Mouse (Mus musculus): Measurements from ENCODE around the gene Kcne3. TPM values are rescaled to one million over a fixed set of nuclear protein-coding genes. Genes with fewer than 3 reads are reported as not detected.

Kcne3 gene
- polyA plus RNA-seq, 1 experiment from 2014 or later, result 3.8 TPM

DNA sequence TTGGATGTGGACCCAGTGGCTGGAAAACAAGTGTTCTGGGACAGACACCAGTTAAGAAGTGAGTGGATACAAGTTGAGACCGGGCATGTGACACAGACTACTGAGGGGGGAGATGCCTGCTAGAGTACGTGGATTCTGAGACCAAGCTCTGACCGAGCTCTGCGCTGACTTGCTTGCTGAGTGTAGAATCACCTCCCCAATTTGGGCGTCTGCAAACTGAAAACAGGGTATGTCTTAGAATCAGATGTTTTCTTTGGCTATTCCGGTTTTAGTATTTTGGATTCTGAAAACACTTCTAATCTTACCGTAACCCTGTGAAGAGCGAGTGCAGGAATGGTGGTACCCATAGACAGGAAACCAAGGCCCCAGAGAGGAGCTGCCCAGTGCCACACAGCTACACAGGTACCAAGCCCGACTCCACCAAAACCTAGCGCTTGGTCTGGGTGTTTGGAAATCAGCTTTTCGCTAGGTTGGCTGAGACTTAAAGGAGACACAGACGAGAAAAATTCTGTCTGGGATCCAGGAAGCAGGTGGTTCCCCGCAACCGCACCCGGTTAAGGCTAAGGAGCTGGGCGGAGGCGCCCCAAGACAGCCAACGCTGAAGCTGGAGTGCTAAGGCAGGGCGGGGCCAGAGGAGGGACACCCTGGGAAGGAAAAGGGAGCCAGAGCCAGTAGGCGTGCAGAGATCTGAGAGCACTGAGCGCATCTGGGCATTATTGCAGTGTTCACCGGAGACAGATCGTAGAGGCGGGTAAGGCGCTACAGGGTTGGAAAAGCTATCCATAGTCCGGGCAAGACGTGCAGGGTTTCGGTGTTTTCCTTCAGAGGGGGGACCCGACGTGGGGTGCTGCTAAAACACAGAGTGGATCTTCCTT, 2.0 kb downstream of the Kcne3 start:
- no peak overlapping the region for H3K27ac ChIP-seq (ENCODE audit: low read depth, low read length)
- H3K4me3 ChIP-seq (ENCODE audit: low read depth, low read length), result peak overlapping the region; percentile 18
- H3K9ac ChIP-seq (ENCODE audit: low read length), result no peak overlapping the region
- DNase-seq (ENCODE audit: low spot score), result peak; percentile 51
- peaks cover 27% of the 10 kb centered on the region for H3K27me3 ChIP-seq (ENCODE audit: control insufficient read depth, insufficient read depth, low read length)
- no peak for ATAC-seq (ENCODE audit: insufficient read depth, low FRiP score, low TSS enrichment)
- no peaks in the 10 kb centered on the region for H3K4me1 ChIP-seq (ENCODE audit: control insufficient read depth, insufficient read depth, low read length)
- no peaks in the 10 kb centered on the region for H3K36me3 ChIP-seq (ENCODE audit: control insufficient read depth, insufficient read depth, low read length)
- H3K4me2 ChIP-seq (ENCODE audit: low read depth), result peak overlapping the region; percentile 48
- WGBS, result 9% methylated on average over 30 of the region's 30 CpGs
- no peaks in the 10 kb centered on the region for H3K9me3 ChIP-seq (ENCODE audit: control insufficient read depth, low read length)

DNA sequence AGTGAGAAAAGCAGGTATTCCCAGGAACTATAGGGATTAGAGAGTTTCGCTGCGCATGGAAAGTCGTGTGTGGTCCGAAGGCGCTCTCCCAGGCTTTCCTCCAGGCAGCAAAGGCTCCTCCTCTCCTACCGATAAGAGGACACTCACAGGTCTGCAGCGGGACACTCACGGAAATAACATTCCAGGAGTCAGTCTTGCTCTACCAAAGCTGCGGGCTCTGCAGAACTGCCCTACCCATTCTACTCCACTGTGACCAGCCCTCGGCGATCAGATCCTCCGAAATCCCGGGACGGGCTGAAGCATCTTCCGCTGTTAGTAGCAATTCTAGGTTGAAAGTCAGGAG, 2.6 kb downstream of the Kcne3 start:
- ATAC-seq (ENCODE audit: insufficient read depth, low FRiP score, low TSS enrichment), result no peak; the same call in 1 of the 2 replicates
- peak; percentile 41 for DNase-seq (ENCODE audit: low spot score)
- 2% methylated on average over 15 of the region's 15 CpGs for WGBS
- Histone ChIP-seq H3K4me1 (ENCODE audit: control insufficient read depth, insufficient read depth, low read length) (no peaks in the 10 kb centered on the region), H3K4me2 (ENCODE audit: low read depth) (peak overlapping the region; percentile 48), H3K27me3 (ENCODE audit: control insufficient read depth, insufficient read depth, low read length) (peaks cover 27% of the 10 kb centered on the region), H3K36me3 (ENCODE audit: control insufficient read depth, insufficient read depth, low read length) (no peaks in the 10 kb centered on the region), H3K4me3 (ENCODE audit: low read depth, low read length) (peak overlapping the region; percentile 18), H3K9ac (ENCODE audit: low read length) (no peak overlapping the region), H3K9me3 (ENCODE audit: control insufficient read depth, low read length) (no peaks in the 10 kb centered on the region), H3K27ac (ENCODE audit: low read depth, low read length) (no peak overlapping the region)

DNA sequence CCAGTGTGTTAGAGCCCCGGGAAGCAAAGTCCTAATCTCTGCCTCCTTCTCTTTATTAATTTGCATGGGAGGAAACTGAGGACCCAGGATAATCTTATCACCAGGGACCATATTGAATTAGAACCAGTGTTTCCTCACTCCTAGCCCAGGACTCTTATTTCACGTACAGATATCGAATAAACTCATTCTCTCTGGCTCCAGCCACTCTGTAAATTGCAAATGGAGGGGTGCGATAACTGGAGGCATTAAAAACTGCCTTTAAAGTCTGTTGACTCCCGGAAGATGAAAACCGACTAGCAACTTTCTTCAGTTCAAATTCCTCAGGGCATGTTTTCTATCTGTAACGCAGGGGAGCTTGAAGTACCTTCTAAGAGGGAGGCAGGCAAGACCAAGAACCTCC, 3.1 kb downstream of the Kcne3 start:
- no peaks in the 10 kb centered on the region for H3K9me3 ChIP-seq (ENCODE audit: control insufficient read depth, low read length)
- H3K4me2 ChIP-seq (ENCODE audit: low read depth), result peak overlapping the region; percentile 48; the same call in 1 of the 2 replicates
- ATAC-seq (ENCODE audit: insufficient read depth, low FRiP score, low TSS enrichment) (no peak), DNase-seq (ENCODE audit: low spot score) (no peak)
- WGBS, result 70% methylated on average over 7 of the region's 7 CpGs
- H3K9ac ChIP-seq (ENCODE audit: low read length), result no peak overlapping the region
- H3K27ac ChIP-seq (ENCODE audit: low read depth, low read length), result no peak overlapping the region
- H3K4me1 ChIP-seq (ENCODE audit: control insufficient read depth, insufficient read depth, low read length), result no peaks in the 10 kb centered on the region
- no peak overlapping the region for H3K4me3 ChIP-seq (ENCODE audit: low read depth, low read length)
- H3K27me3 ChIP-seq (ENCODE audit: control insufficient read depth, insufficient read depth, low read length), result peaks cover 27% of the 10 kb centered on the region
- no peaks in the 10 kb centered on the region for H3K36me3 ChIP-seq (ENCODE audit: control insufficient read depth, insufficient read depth, low read length)

DNA sequence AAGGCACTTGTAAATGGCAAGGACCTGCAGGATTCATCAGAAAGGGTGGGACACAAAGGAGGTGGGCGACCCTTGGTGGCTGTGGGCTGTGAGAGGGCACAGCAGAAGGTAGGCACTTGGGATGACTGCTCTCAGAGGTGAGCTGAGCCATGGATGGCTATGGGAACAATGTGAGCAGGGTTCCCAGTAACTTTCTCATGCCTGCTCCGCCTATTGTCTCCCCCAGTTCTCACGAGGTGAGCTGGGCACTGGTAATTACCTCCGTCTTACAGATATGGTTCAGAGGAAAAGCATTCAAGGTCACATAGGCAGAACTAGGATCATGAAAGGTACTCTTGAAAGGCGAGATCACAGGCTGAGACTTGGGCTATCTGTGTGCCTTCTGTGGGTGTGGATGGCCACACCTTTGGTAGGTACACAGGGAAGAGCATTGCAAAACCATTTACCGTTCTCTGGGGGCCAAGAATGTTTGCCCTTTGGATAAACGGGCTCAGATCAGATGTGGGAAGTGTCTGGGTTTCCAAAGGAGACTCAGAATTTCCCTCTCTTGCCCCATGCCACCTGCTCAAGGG, 3.6 kb downstream of the Kcne3 start:
- Histone ChIP-seq H3K4me1 (ENCODE audit: control insufficient read depth, insufficient read depth, low read length) (no peaks in the 10 kb centered on the region), H3K27ac (ENCODE audit: low read depth, low read length) (no peak overlapping the region), H3K27me3 (ENCODE audit: control insufficient read depth, insufficient read depth, low read length) (peaks cover 27% of the 10 kb centered on the region), H3K9me3 (ENCODE audit: control insufficient read depth, low read length) (no peaks in the 10 kb centered on the region), H3K36me3 (ENCODE audit: control insufficient read depth, insufficient read depth, low read length) (no peaks in the 10 kb centered on the region), H3K4me3 (ENCODE audit: low read depth, low read length) (no peak overlapping the region), H3K9ac (ENCODE audit: low read length) (no peak overlapping the region), H3K4me2 (ENCODE audit: low read depth) (no peak overlapping the region)
- no peak for DNase-seq (ENCODE audit: low spot score)
- 73% methylated on average over 7 of the region's 7 CpGs for WGBS
- ATAC-seq (ENCODE audit: insufficient read depth, low FRiP score, low TSS enrichment), result no peak

DNA sequence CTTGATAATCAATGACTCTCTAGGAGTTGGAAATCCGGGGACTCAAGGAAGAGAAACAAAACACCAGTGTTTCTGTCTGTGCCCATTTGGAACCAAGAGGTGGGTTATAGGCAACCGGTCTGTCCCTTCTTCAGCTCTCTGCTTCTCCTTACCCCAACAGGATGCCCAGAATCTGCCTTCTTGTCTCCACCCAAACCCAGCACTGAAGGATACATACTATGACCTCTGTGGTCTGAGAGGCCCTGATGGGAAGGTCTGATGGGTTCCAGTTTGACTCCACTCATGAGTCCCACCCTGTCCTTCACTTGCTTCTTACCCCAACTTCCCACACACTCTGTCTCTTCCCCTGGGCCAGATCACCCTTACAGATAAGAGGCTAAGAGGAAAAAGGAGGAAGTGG, 4.9 kb downstream of the Kcne3 start:
- DNase-seq (ENCODE audit: low spot score), result no peak
- Histone ChIP-seq H3K4me1 (ENCODE audit: control insufficient read depth, insufficient read depth, low read length) (no peaks in the 10 kb centered on the region), H3K27me3 (ENCODE audit: control insufficient read depth, insufficient read depth, low read length) (peaks cover 27% of the 10 kb centered on the region), H3K9me3 (ENCODE audit: control insufficient read depth, low read length) (no peaks in the 10 kb centered on the region), H3K27ac (ENCODE audit: low read depth, low read length) (no peak overlapping the region), H3K36me3 (ENCODE audit: control insufficient read depth, insufficient read depth, low read length) (no peaks in the 10 kb centered on the region), H3K9ac (ENCODE audit: low read length) (no peak overlapping the region), H3K4me2 (ENCODE audit: low read depth) (no peak overlapping the region), H3K4me3 (ENCODE audit: low read depth, low read length) (no peak overlapping the region)
- ATAC-seq (ENCODE audit: insufficient read depth, low FRiP score, low TSS enrichment), result no peak
- WGBS, result 82% methylated on average over 2 of the region's 2 CpGs

DNA sequence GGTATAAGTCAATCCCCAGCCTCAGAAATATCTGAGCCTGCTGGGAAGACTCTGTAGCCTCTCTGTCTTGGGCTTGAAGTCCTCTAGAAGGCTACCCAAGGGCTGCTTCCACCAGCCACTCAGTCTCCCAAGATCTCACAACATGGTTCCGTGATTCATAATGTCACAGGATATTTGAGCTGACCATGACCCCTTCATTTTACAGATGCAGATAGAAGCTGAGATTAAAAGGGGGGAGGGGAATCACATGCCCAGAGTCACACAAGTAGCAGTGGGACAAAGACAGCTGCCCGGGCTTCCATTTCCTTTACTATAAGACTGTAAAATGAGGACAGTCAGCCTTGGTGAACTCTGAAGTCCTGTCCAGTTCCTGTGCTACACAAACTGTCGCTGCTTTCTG, 5.3 kb downstream of the Kcne3 start:
- no peak overlapping the region for H3K27ac ChIP-seq (ENCODE audit: low read depth, low read length)
- DNase-seq (ENCODE audit: low spot score) (no peak), ATAC-seq (ENCODE audit: insufficient read depth, low FRiP score, low TSS enrichment) (no peak)
- no peak overlapping the region for H3K9ac ChIP-seq (ENCODE audit: low read length)
- H3K4me1 ChIP-seq (ENCODE audit: control insufficient read depth, insufficient read depth, low read length), result no peaks in the 10 kb centered on the region
- H3K4me2 ChIP-seq (ENCODE audit: low read depth), result no peak overlapping the region
- no peak overlapping the region for H3K4me3 ChIP-seq (ENCODE audit: low read depth, low read length)
- 79% methylated on average over 3 of the region's 3 CpGs for WGBS
- H3K27me3 ChIP-seq (ENCODE audit: control insufficient read depth, insufficient read depth, low read length), result peaks cover 27% of the 10 kb centered on the region
- no peaks in the 10 kb centered on the region for H3K9me3 ChIP-seq (ENCODE audit: control insufficient read depth, low read length)
- H3K36me3 ChIP-seq (ENCODE audit: control insufficient read depth, insufficient read depth, low read length), result no peaks in the 10 kb centered on the region

DNA sequence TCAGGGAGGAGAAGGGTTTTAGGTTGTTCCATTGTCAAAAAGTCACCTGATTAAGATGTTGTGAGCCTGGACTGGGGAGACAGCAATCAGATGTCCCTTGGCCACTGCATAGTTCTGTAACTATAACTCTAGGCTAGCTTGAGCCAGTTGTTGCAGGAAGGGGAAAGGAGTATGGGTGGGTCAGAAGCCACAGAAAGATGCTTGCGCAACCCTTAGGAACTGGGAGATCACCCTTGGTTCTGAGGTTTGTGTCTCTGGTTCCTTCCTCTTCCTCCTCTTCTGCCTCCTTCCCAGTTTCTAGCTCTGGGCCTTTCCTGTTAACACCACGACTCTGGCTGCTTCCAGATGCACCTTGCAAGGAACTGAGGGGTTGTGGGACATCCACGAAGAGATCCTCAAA, 6.1 kb downstream of the Kcne3 start:
- DNase-seq (ENCODE audit: low spot score), result no peak
- Histone ChIP-seq H3K36me3 (ENCODE audit: control insufficient read depth, insufficient read depth, low read length) (no peaks in the 10 kb centered on the region), H3K27ac (ENCODE audit: low read depth, low read length) (no peak overlapping the region), H3K4me1 (ENCODE audit: control insufficient read depth, insufficient read depth, low read length) (no peaks in the 10 kb centered on the region), H3K9me3 (ENCODE audit: control insufficient read depth, low read length) (no peaks in the 10 kb centered on the region), H3K4me3 (ENCODE audit: low read depth, low read length) (no peak overlapping the region), H3K27me3 (ENCODE audit: control insufficient read depth, insufficient read depth, low read length) (peaks cover 25% of the 10 kb centered on the region), H3K4me2 (ENCODE audit: low read depth) (no peak overlapping the region), H3K9ac (ENCODE audit: low read length) (no peak overlapping the region)
- 76% methylated on average over 3 of the region's 3 CpGs for WGBS
- ATAC-seq (ENCODE audit: insufficient read depth, low FRiP score, low TSS enrichment), result no peak

DNA sequence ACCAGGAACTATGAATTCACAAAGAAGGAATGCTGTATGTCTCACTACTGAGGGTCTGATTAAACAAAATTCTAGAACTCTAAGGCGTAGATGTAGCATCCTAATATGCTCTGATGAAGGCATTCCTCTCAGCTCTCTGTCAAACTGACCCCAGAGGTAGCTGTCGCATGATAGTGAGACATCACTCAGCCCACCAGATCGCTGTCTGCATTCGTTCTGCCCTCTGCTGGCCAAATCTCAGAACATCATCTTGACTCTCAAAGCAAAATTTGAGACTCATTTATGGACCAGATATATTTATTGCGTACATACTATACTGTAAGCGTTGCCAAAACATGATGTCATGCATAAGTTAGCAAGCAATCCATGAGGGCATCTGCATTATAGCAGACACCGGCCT, 11.3 kb downstream of the Kcne3 start:
- Histone ChIP-seq H3K9me3 (ENCODE audit: control insufficient read depth, low read length) (no peaks in the 10 kb centered on the region), H3K36me3 (ENCODE audit: control insufficient read depth, insufficient read depth, low read length) (no peaks in the 10 kb centered on the region), H3K9ac (ENCODE audit: low read length) (no peak overlapping the region), H3K27me3 (ENCODE audit: control insufficient read depth, insufficient read depth, low read length) (no peaks in the 10 kb centered on the region), H3K27ac (ENCODE audit: low read depth, low read length) (no peak overlapping the region), H3K4me3 (ENCODE audit: low read depth, low read length) (no peak overlapping the region), H3K4me2 (ENCODE audit: low read depth) (no peak overlapping the region), H3K4me1 (ENCODE audit: control insufficient read depth, insufficient read depth, low read length) (no peaks in the 10 kb centered on the region)
- 31% methylated on average over 7 of the region's 7 CpGs for WGBS
- no peak for ATAC-seq (ENCODE audit: insufficient read depth, low FRiP score, low TSS enrichment)
- DNase-seq (ENCODE audit: low spot score), result peak; percentile 52

DNA sequence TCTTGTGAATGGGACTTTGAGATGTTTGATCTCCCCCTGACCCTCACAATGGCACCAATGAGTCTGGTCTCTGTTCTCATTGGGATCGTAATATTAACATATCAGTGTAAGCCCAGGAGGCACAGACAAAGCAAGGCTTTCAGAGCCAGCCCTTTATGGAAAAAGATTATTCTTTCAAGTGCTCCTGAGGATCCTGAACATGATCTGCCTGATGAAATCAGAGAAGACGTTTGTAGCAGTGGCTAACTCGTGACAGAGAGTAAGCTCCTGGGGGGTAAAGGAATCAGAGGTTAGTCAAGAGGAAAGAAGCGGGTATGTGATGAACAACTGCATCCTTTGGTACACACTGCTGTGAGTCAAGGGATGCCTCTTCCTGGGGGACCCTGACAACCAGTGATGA, 13.9 kb downstream of the Kcne3 start:
- 41% methylated on average over 4 of the region's 4 CpGs for WGBS
- DNase-seq (ENCODE audit: low spot score), result no peak
- no peak overlapping the region for H3K4me2 ChIP-seq (ENCODE audit: low read depth)

More for the DNA sequence above, 13.9 kb downstream of the Kcne3 start:
- Histone ChIP-seq H3K9ac (ENCODE audit: low read length) (no peak overlapping the region), H3K27me3 (ENCODE audit: control insufficient read depth, insufficient read depth, low read length) (no peaks in the 10 kb centered on the region), H3K4me3 (ENCODE audit: low read depth, low read length) (no peak overlapping the region), H3K36me3 (ENCODE audit: control insufficient read depth, insufficient read depth, low read length) (no peaks in the 10 kb centered on the region), H3K27ac (ENCODE audit: low read depth, low read length) (no peak overlapping the region), H3K4me1 (ENCODE audit: control insufficient read depth, insufficient read depth, low read length) (no peaks in the 10 kb centered on the region), H3K9me3 (ENCODE audit: control insufficient read depth, low read length) (no peaks in the 10 kb centered on the region)
- no peak for ATAC-seq (ENCODE audit: insufficient read depth, low FRiP score, low TSS enrichment)
